Mouse (Mus musculus) retina, postnatal 7 days (tissue): Measurements from ENCODE around the gene Pxt1.

ENCODE experiments used
- DNase-seq: peaks from one replicate; pipeline ENCODE4 v3.0.0-alpha.2; 2012; ENCODE audit warnings: low read depth, low spot score

Gene Pxt1

DNA sequence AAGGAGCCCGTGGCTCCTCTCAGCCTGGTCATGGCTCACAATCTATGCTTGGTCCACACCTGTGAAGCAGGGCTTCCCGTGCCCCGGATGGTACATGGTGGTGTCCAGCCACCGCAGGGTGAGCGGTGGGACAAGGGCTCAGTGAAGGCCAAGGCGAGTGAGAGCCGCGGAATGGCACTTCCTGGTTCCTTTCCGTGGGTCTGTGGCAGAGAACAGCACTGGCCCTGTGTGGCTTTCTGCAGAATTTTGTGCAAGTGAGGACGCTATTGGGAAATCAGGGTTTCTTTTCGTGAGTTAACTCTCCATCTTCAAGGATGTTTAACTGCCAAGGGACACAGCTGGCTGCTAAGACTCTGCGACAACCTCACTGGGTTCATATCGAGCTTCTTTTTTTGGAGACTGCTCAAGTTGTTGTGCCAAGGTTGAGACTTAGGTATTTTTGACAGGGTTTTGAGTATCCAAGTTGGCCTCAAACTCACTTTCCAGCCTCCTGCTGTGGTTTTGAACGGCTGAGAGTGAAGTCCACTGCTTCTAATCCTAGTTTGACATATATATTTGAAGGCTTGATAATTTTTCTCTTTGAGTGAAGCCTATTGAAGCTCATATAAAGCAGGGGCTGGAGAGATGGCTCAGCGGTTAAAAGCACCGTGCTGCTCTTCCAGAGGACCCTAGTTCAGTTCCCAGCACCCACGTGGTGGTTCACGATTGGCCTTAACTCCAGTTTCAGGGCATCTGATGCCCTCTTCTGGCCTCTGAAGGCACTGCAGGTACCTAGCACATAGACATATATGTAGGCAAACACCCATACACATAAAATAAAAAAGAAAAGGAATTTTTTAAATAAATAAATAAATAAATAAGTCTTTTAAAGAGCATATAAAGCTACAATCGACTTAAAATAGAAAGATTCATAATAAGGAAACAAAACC is 3.6 kb upstream of the Pxt1 start:
- DNase-seq: no peak

DNA sequence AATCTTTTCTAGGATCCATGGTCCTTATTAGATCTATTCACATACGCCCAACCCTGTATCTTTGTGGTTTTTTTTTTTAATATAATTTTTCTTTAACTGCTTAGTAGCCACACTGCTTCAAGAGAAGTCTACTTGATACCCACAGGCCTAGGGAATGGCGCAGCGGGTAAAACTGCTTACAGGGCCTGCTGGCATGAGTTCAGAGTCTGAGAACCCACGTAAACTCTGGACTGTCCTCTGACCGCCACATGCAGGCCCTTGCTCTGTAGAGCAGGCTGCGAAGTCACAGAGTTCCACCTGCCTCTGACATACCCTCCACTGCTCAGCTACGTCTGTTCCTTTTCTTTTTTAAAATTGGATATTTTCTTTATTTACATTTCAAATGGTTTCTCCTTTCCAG is 841 bp upstream of the Pxt1 start:
- DNase-seq: no peak

DNA sequence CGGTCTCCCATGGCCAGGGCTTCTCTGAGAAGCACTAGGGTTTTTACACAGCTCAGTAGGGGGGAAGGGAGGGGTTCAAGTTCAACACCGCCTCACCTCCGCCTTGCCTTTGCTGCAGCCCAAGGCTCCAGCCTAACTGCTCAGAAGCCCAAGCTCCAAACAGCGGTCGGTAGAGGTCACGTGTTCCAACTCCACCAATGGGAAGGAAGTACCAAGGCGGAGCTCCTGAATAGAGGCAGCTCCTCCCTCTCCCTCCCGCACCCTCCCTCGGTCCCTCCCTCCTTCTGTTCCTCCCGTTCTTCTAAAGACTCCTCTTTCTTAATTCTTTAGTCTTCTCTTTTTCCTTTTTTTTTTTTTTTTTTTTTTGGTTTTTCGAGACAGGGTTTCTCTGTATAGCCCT is 1.5 kb downstream of the Pxt1 start:
- DNase-seq: no peak

DNA sequence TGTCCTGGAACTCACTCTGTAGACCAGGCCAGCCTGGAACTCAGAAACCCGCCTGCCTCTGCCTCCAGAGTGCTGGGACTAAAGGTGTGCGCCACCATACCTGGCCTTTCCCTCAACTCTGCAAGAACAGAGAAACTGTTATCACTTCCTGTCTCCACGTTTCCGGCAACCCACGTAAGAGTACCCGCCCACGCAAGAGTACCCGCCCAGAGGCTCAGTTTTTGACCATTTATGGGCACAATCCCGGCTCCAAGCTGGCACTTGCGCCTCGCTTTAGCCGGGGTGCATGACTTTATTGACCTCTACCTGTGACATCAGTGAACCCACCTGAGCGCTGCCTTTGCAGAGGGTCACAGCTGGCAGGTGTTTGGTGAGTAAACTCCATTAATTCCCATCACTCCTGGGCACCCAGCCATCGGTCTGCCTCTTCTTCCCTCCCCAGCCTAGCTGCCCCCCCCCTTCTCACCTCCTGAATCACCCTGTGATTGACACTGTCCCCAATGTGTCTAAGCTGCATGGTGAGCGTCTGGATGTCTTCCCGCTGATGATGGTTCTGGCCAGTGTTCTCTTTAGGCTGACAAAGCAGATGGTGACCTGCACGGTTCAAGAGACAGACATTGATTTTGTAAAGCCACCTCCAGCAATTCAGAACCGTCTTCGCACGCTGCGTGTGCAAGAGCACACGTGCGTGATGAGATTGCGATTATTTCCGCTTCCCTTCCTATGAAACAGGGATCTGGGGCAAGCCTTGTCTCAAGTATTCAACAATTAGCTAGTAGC is 2.7 kb downstream of the Pxt1 start:
- peak; percentile 34 for DNase-seq

DNA sequence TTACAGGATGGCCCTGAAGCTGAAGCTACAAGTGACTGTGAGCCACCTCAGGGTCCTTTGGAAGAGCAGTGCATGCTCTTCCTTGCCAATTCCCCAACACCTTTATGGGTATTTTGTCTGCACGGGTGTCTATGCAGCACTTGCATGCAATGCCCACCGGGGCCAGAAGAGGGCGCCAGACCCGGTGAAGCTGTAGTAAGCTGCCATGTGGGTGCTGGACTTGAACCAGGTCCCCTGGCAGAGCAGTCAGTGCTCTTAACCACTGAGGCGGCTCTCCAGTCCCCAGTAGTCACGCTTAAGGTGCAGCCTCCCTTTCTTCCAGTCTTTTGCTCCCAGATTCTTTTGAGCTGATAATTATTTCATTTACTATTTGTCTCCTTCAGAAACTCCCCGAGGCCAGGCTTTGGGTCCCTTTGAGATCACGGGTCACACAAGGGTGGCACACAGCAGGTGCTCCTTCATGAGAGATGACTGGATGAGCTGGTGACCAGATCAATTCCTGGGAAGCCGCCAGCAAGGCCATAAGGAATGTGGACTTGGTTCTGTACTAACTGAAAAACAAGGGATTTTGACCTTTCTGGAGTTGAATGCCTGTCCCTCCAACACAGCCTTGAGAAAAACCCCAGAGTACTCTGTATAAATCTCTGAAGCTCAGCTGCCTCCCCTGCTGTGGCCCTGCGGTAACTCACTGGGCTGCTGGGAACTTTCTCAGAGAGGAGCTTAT is 6.9 kb downstream of the Pxt1 start:
- no peak for DNase-seq

DNA sequence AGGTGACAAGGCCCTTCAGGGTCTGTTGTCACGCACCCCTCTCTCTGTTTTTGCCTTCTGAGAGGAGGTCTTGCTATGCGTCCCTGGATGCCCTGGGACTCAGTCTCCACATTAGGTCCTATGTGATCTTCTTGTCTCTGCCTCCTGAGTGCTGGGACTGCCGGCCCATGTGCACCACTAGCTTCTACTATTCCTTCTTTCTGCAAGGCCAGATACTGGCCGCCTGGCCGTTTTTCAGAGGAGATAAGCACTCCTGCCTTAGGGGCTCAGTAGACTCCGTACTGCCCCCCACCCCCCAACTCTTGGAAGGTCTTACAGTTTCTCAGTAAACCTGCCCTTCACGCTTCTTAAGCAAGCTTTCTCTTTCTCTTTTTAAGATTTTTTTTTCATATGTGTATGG is 7.5 kb downstream of the Pxt1 start:
- DNase-seq: no peak

DNA sequence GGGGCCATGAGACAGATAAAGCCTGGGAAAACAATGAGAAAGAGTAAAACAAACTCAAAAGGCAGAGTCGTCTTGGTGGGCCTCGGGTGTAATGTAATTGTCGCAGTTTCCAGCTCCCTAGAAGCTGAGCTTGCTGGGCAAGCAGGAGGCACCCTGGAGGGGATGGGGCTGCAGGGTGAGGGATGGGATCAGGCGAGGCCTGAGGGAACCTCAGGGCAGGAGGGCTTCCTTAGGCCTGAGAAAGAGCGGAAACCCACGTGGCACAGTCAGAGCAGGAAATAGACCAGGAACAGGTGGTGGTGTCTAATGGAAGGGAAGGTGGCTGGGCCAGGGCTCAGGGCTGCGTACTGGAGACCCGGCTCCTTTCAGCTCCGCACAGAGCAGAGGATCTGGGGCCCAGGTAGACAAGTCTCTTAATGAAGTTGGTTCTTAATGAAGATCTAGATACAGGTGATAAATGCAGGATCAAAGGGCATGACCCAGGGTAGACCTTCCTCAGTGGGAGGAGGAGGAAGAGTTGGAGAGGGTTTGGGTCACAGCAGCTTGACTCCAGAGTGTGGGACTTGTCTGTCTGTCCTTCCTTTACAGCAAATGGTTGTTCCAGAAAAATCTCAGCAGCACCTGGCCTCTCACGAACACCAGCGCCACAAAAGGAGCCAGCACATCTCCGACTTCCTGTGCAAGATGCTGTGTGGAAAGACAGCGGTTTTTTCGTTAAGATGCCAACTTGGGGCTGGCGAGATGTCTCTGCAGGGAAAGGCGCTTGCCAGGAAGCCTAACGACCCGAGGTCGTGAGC is 9.3 kb downstream of the Pxt1 start:
- no peak for DNase-seq

DNA sequence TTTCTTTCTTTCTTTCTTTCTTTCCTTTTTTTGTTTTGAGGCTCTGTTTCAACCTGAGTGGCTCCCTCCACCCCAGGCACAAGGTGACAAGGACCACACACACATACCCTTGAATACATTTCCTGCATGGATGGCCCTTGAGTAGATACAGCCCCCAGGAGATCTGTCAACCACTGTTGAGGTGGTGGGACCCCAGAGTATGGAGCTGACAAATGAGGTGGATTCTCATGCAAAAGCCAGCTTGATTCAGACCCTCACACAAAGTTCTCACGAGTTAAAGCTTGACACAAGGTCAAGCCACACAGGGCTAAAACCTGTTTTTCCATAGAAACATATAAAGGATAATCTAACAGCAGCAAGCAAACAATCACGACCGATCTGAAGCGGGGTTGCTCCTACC is 11.4 kb downstream of the Pxt1 start:
- no peak for DNase-seq

DNA sequence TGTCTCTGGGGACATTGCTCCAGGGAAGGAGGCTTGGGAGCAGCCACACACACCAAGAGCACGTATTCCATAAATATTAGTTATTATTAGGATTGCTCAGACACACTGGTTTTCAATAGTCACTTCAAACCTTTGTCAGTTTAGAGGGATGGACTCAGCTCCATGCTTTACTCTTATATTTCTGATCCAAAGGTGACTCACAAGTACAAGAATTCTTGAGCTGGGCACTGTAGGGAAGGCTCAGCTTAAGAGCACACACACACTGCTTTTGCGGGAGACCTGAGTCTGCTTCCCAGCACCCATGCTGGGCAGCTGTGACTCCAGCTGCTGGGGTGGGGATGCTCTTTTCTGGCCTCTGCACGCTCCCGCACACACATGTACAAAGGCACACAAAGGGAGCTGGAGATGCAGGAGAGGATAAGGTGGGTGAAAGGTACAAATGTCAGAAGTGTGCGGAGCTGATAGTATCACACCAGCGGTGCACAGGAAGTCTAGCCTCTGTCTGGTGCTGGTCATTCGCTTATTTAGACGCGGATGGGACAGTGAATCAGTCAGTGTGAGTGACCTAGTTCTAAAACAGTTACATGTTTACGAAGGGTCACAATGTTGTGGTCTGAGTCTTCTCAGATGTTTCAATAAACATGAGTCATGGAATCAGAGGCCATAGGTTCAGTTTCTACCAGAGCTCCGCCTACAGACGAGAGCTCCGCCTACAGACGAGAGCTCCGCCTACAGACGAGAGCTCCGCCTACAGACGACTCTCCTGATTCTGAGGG is 12.0 kb downstream of the Pxt1 start:
- no peak for DNase-seq

DNA sequence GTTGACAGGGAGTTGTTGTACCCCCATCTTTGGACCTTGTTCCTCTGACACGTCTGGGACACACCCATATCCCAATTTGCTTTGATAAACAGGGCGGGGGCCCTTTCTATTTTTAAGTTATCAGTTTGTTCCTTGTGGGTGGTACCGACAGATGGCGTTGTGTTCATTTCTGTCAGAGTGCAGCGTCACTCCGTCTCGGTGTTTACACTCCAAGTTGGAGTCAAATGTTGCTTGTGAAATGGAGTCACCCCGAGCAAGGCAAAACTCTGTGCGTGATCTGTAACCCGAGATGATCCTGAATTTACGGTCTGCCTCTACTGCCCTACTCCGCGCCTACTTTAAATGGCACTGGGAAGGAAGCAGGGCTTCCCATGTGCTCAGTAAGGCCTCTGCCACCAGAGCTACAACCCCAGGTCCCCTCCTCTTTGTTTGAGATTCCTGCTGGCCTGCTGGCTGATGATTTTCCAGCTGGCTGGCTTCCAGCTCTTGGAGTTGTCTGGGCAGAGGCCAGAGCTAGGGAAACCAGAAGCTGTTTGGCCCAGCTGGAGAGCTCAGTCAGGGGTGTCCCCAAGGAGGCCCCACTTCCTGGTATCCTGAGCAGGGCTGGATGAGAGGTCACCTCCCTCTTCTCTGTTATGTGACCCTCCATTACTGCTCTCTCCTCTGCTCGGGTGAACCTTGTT is 13.1 kb downstream of the Pxt1 start:
- DNase-seq: no peak

DNA sequence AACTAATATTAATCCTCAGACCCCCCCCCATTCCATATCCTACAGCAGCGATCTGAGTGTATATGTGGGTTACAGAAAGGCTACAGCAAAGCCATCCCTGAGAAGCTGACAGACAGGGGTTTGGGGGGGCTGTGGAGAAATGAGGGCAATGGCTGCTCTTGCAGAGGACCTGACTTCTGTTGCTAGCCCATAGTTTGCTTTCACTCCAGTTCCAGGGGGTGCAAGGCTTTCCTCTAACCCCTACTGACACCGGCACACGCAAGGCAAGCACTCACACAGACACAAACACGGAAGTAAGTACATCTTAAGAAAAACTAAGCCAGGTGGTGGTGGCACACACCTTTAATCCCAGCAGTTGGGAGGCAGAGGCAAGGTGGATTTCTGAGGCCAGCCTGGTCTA is 14.3 kb downstream of the Pxt1 start:
- DNase-seq: no peak

DNA sequence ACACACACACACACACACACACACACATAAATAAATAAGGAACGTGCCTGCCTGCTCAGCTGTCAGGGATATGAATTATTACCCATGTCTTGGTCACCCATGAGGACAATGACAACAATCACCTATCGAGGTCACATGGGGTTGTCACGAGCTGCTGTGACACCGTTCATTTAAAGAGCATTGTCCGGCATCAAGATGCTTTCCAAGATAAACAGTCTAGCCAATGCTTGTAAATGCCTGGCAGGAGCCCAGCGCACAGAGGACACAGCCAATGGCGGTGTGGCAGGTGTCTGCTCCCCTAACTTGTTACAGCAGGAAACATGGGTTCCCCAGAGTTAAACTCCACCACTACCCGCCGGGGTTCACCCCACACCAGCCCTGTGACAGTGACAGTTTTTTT is 15.6 kb downstream of the Pxt1 start:
- no peak for DNase-seq

DNA sequence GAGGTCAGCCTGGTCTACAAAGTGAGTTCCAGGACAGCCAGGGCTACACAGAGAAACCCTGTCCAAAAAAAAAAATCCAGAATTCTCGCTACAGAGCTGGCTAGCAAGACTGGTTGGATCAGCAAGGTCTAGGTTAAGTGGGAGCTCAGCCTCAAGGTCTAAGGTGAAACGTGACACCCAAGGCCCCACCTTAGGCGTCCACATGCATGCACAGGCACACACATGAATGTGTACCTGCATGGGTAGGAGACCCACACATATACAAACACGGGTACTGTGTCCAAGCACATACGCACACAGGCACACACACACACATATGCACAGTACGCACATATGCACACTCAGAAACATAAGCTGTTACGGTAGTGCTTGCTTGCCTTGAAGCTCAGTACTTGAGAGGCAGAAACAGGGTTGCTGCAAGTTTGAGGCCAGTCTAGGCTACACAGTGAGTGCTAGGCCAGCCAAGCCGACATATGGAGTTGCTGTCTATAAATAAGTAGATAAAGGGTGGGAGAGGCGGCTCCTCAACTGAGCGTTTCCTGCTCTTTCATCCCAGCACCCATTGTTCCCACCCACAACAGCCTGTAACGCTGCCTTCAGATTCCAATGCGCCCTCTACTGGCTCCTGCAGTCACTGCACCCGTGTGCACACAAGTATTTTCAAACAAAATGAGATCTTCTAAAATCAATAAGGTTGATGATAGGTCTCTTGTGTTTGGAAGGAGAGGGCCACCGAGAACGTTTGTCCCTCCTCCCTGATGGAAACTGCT is 16.6 kb downstream of the Pxt1 start:
- DNase-seq: no peak

DNA sequence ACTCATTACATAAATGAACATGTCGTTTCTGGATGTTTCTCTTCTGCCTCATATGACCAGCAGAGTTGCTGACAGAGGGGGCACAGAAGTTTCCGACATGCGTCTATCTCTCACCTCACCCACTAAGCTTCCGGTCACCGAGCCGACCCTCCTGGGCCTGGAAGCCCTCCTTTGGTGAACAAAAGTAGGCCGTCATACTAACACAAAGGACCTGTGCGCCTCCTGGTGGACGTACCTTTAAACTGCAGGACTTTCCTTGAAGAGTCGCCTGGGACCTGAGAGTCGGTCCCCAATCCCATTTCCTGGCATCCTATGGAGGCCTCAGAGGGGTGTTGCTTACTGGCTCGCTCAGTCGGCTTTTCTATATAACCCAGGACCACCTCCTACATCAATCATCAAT is 17.3 kb downstream of the Pxt1 start:
- DNase-seq: peak; percentile 70

DNA sequence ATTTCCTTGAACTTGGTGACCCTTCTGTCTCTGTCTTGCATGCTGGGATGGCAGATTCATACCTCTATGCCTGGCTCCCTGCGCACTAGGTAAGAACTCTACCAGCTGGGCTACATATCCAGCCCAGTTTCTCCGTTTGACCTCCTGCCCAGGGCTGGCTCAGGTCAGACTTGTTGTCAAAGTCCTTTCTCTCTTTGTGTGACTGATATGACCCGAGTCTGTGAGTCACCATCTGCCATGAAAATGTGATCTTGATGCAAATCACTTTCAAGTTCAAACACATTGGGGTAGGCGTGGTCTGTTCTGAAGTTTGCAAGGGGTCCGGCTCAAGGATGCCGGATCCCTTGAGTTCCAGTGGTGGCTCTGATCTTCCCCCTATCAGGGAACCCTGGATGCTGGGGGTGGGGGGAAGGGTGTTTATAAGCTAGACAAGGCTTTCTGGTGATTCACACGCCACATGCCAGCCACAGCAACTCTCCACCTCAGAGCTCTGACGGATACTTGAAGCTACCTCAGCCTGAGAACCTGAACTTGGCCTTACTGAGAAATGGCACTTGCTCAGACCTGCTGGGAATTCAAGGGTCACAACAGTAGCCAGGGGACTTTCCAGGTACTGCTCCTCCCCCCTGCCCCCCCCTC is 18.6 kb downstream of the Pxt1 start:
- no peak for DNase-seq

DNA sequence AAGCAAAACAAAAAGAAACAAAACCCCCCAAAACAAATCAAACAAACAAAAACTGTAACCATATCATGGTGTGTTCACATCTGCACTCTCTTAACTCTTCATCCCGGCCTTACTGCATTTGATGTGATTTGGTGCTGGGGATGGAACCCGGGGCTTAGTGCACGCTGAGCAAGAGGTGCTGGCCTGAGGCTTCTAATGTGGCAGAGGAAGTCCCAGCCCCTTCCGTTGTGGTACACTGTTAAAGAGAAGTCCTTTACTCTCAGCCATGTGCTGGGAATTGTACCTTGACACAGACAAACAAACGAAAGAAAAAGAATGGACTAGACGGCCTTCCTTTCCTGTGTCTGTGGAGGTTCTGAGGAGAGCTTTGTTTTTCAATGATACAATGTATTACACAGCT is 21.5 kb downstream of the Pxt1 start:
- DNase-seq: no peak

DNA sequence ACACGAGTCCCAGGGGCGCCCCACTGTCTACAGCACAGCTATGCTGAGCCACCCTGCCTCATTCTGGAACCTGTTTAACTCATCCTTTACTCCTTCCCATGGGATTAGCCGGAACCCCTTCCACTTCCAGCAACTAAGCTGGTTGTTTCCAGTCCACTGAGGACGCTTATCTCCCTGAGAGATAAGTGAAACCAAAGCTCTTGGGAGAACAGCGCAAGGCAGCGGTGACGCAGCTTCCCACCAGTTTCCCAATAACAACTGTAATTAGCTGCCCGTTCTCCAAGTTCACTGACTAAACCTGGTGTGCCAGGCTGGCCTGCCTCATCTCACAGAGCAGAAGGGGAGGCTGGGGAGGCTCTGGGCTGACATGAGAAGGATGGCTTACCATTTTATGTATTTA is 22.6 kb downstream of the Pxt1 start:
- DNase-seq: no peak

DNA sequence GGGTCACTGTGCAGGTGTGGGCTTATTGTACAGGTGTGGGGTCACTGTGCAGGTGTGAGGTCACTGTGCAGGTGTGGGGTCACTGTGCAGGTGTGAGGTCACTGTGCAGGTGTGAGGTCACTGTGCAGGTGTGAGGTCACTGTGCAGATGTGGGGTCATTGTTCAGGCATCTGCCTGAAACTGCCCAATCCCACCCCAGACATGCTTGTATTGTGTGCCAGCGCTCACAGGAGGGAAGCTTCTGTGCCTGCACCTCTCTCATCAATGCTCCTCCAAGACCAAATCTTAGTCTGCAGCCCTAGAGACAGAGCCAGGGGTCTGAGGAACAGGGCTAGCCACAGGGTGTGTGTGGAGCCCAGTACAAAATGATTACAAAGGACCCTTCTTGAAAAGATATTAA is 27.1 kb downstream of the Pxt1 start:
- no peak for DNase-seq

DNA sequence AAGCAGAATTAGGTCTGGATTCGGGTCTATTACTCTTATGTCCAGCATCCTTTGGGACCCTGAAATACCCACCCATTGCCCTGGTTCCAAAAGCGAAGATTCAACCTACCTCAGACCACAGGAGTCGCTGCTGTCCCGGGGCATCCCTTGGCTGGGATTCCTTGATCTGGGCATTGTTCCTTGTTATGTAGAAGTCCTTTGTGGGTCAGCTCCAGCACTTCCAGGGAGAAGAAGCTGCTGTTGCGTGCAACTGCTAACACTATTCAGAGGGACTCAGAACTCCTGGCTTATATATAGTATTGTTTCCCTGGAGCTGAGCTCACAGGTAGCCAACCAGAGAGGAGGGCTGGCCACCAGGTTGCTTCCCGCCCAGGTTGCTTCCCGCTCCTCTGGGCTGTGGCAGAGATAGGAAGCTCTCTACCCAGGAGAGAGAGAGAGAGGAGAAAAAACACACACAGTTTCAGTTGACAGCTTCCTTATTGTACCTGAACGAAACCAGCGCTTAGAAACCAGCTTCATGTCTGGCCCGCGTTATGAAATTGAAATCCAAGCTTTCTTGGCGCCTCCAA is 28.5 kb downstream of the Pxt1 start, which contains the start of gene 4930539E08Rik:
TSS of gene 4930539E08Rik (minus strand) at position 265 of the 569 bp plus-strand sequence.
- DNase-seq: no peak
